Mouse (Mus musculus) heart, postnatal 4 days (tissue): Measurements from ENCODE around the gene Ccsap. TPM values are rescaled to one million over a fixed set of nuclear protein-coding genes. Genes with fewer than 3 reads are reported as not detected.
A peak's percentile ranks its signal among the peaks of the same experiment; 100 is the strongest.

Source experiments
- DNase-seq: peaks from one replicate; pipeline ENCODE4 v3.0.0; 2021
- total RNA-seq, 2 experiments: library from RNA; stranded (reverse); gene quantifications; 2 replicates each; pipeline ENCODE4 v1.2.3; 2021

Ccsap gene
- total RNA-seq, 2 experiments from 2014 or later = 4.6 to 5.4 TPM

GRCm38 (mm10) chr8:123805718-123806373, 54.2 kb downstream of the Ccsap start, which contains the start of gene Rab4a:
Gene Rab4a, plus strand, starts transcription at chr8:123805985.
- peak; percentile 85 for DNase-seq

GRCm38 (mm10) chr8:123805209-123805717, 54.7 kb downstream of the Ccsap start:
- DNase-seq = no peak

GRCm38 (mm10) chr8:123804586-123804985, 55.4 kb downstream of the Ccsap start:
- no peak for DNase-seq

GRCm38 (mm10) chr8:123803639-123804038, 56.4 kb downstream of the Ccsap start:
- DNase-seq = no peak

GRCm38 (mm10) chr8:123801538-123801937, 58.5 kb downstream of the Ccsap start:
- no peak for DNase-seq

GRCm38 (mm10) chr8:123800867-123801266, 59.1 kb downstream of the Ccsap start:
- DNase-seq = no peak

- no peak for DNase-seq
Measured at GRCm38 (mm10) chr8:123799885-123800284, 60.1 kb downstream of the Ccsap start.

GRCm38 (mm10) chr8:123799434-123799833, 60.6 kb downstream of the Ccsap start:
- DNase-seq = no peak

- no peak for DNase-seq
Measured at GRCm38 (mm10) chr8:123797928-123798327, 62.1 kb downstream of the Ccsap start.

- no peak for DNase-seq
Measured at GRCm38 (mm10) chr8:123796758-123797157, 63.3 kb downstream of the Ccsap start.

GRCm38 (mm10) chr8:123794766-123795165, 65.2 kb downstream of the Ccsap start:
- no peak for DNase-seq

GRCm38 (mm10) chr8:123793900-123794299, 66.1 kb downstream of the Ccsap start:
- no peak for DNase-seq

- no peak for DNase-seq
Measured at GRCm38 (mm10) chr8:123791845-123792225, 68.2 kb downstream of the Ccsap start.

- no peak for DNase-seq
Measured at GRCm38 (mm10) chr8:123791101-123791844, 68.7 kb downstream of the Ccsap start.

Other genes with a start within 250 kb of the Ccsap start
- 10 to 100 TPM; 14.7 to 15.4 TPM for gene Rhou, start 206.3 kb downstream of the Ccsap start, total RNA-seq
- 10 to 100 TPM in 1 of 2 experiments, 1 to 10 TPM in 1; 9.4 to 12.0 TPM for gene Rab4a, start 54.2 kb downstream of the Ccsap start, total RNA-seq
- 100 to 1,000 TPM; 369 to 594 TPM for gene Acta1, start 34.5 kb upstream of the Ccsap start, total RNA-seq
- 10 to 100 TPM; 20.1 to 21.5 TPM for gene Nup133, start 89.1 kb upstream of the Ccsap start, total RNA-seq
- gene Abcb10, start 122.9 kb upstream of the Ccsap start, total RNA-seq = 10 to 100 TPM; 36.9 to 37.8 TPM
- 10 to 100 TPM; 27.5 to 29.9 TPM for gene Taf5l, start 161.2 kb upstream of the Ccsap start, total RNA-seq
- 10 to 100 TPM; 10.8 to 11.1 TPM for gene Urb2, start 161.3 kb upstream of the Ccsap start, total RNA-seq